Mouse (Mus musculus) stomach, postnatal 0 days (tissue): ENCODE results near the gene Atp8b5.

Experiments used
- CTCF ChIP-seq: IDR thresholded peaks from 2 replicates; pipeline ENCODE4 v1.5.1; 2016; ENCODE audit warnings: antibody characterized with exemption, low read depth, mild to moderate bottlenecking, moderate library complexity
- EP300 ChIP-seq: optimal IDR thresholded peaks from 2 replicates; pipeline ENCODE3; 2016; ENCODE audit warnings: antibody characterized with exemption

DNA sequence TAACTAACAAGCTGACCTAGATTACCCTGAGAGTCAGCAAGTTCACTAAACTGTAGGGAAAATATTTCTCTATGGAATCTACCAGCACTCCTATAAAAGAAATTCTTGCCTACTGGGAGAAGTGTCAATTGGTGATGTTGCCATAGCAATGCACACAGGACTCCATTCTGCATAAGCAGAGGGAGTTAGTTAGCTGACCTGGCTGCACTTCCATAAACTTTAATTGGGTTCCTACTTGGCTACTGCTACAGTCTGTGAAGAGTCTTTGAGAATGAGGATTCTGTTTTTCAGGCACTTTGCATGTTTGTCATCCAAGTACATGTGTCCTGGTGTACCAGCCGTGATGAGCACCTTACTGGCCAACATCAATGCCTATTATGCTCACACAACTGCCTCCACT is 26.2 kb upstream of the Atp8b5 start:
- TF ChIP-seq CTCF = no peak
- no peak for TF ChIP-seq EP300
